Mouse (Mus musculus) 3134 (cell line): ENCODE data around the gene Ston2.
"Not testable (repeated sequence)": the region's sequence is repeated elsewhere in the genome, so short reads cannot be mapped to it uniquely, and the experiment has no call there.

ENCODE experiments used
- DNase-seq: peaks from one replicate; pipeline ENCODE4 v3.0.0-alpha.2; 2011; ENCODE audit warnings: low spot score; ENCODE audit not compliant: insufficient read length; ENCODE audit errors: extremely low read depth

The Ston2 gene

GRCm38 (mm10) chr12:91791822-91792221 is 3.6 kb upstream of the Ston2 start:
- DNase-seq: no peak

- no peak for DNase-seq
Observed at GRCm38 (mm10) chr12:91789801-91790200, 1.6 kb upstream of the Ston2 start.

GRCm38 (mm10) chr12:91788446-91788845 is 259 bp upstream of the Ston2 start:
- not testable (repeated sequence) for DNase-seq

- DNase-seq: peak; percentile 47
Observed at GRCm38 (mm10) chr12:91786355-91786754, 1.8 kb downstream of the Ston2 start.

GRCm38 (mm10) chr12:91781432-91781831 is 6.8 kb downstream of the Ston2 start:
- no peak for DNase-seq

- peak; percentile 52 for DNase-seq
Observed at GRCm38 (mm10) chr12:91780531-91780930, 7.7 kb downstream of the Ston2 start.

- DNase-seq: no peak
Observed at GRCm38 (mm10) chr12:91779004-91779365, 9.2 kb downstream of the Ston2 start.

- DNase-seq: no peak
Observed at GRCm38 (mm10) chr12:91778211-91779003, 9.8 kb downstream of the Ston2 start.

- DNase-seq: no peak
Observed at GRCm38 (mm10) chr12:91776342-91776741, 11.8 kb downstream of the Ston2 start.

- DNase-seq: no peak
Observed at GRCm38 (mm10) chr12:91774811-91775284, 13.3 kb downstream of the Ston2 start.

- DNase-seq: no peak
Observed at GRCm38 (mm10) chr12:91768871-91769270, 19.3 kb downstream of the Ston2 start.

GRCm38 (mm10) chr12:91768176-91768575 is 20.0 kb downstream of the Ston2 start:
- no peak for DNase-seq

- DNase-seq: no peak
Observed at GRCm38 (mm10) chr12:91766338-91767107, 21.7 kb downstream of the Ston2 start.

- peak; percentile 39 for DNase-seq
Observed at GRCm38 (mm10) chr12:91765504-91765903, 22.7 kb downstream of the Ston2 start.

GRCm38 (mm10) chr12:91765054-91765453 is 23.1 kb downstream of the Ston2 start:
- no peak for DNase-seq

GRCm38 (mm10) chr12:91764471-91764870 is 23.7 kb downstream of the Ston2 start:
- no peak for DNase-seq

- no peak for DNase-seq
Observed at GRCm38 (mm10) chr12:91759836-91760235, 28.4 kb downstream of the Ston2 start.

GRCm38 (mm10) chr12:91757854-91758562 is 30.2 kb downstream of the Ston2 start:
- DNase-seq: no peak

- no peak for DNase-seq
Observed at GRCm38 (mm10) chr12:91756562-91757166, 31.5 kb downstream of the Ston2 start.

GRCm38 (mm10) chr12:91754606-91755005 is 33.6 kb downstream of the Ston2 start:
- DNase-seq: peak; percentile 48

GRCm38 (mm10) chr12:91752711-91753110 is 35.5 kb downstream of the Ston2 start:
- DNase-seq: no peak
